ENCODE assay signal across 20 mouse cellular contexts in the genomic region with DNA sequence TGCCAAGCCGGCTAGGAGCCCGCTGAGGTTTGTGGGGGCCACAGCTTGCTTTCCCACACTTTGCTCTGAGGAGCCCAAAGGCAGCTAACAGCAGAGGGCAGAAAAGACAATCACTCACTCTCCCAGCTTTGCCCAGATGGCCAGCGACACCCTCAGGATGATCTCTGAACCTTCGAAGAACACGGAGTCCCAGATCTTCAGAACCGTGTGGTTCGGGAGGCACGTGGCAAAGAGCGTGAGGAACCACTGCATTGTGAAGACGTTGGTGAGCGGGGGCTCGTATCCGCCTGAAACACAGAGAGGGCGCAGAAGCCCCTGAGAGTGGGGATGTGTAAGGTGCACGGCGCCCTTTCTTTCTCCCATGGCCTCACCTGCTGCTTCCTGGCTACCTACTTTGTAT. TPM values are rescaled to one million over a fixed set of nuclear protein-coding genes. Genes with fewer than 3 reads are reported as not detected.
DNase-seq lines count a peak whose midpoint lies in the region; ATAC-seq and TF ChIP-seq lines count a peak whose summit lies in the region.
"Had no signal": no experiment of that assay in that cellular context is flagged by ENCODE, and none has a peak within 500 bp of the region (broad histone marks: within the 10 kb centered on the region; RNA-seq: fewer than 3 reads in every experiment).

No protein-coding gene starts in this region.

- H3K36me3 ChIP-seq in heart, embryonic 11.5 days (ENCODE audit: control insufficient read depth, insufficient read depth, low read length) = no peaks in the 10 kb centered on the region
- H3K36me3 ChIP-seq in liver, postnatal 0 days (replicated peaks; ENCODE audit: insufficient read depth, low read length) = no peaks in the 10 kb centered on the region
- H3K36me3 ChIP-seq in liver, embryonic 12.5 days = no peaks in the 10 kb centered on the region
- H3K36me3 ChIP-seq: heart, embryonic 10.5 days; kidney, embryonic 15.5 days; lung, embryonic 15.5 days had no signal

- peak overlapping the region; percentile 11; the same call in 1 of the 2 replicates for H3K4me2 ChIP-seq in heart, embryonic 11.5 days
- no peak overlapping the region for H3K4me2 ChIP-seq in liver, postnatal 0 days (ENCODE audit: low read depth, low read length)
- no peak overlapping the region for H3K4me2 ChIP-seq in liver, embryonic 12.5 days
- H3K4me2 ChIP-seq: hindbrain, embryonic 12.5 days; kidney, embryonic 15.5 days; lung, embryonic 15.5 days had no signal

- WGBS in heart, embryonic 11.5 days (ENCODE audit: insufficient replicate concordance) = 70% methylated on average over 16 of the region's 16 CpGs
- WGBS in liver, postnatal 0 days (ENCODE audit: insufficient replicate concordance) = 81% methylated on average over 16 of the region's 16 CpGs
- 61% methylated on average over 16 of the region's 16 CpGs for WGBS in liver, embryonic 12.5 days (ENCODE audit: insufficient replicate concordance)

- H3K9me3 ChIP-seq in heart, embryonic 11.5 days (replicated peaks; ENCODE audit: control insufficient read depth, low read length) = no peaks in the 10 kb centered on the region
- no peaks in the 10 kb centered on the region for H3K9me3 ChIP-seq in liver, postnatal 0 days (ENCODE audit: low read length)
- no peaks in the 10 kb centered on the region for H3K9me3 ChIP-seq in liver, embryonic 12.5 days (replicated peaks)
- H3K9me3 ChIP-seq: heart, embryonic 10.5 days; hindbrain, embryonic 12.5 days; kidney, embryonic 15.5 days; lung, embryonic 15.5 days had no signal

- intact Hi-C loops in heart, postnatal 36 days (cut with DNase I) = no loop called here
- intact Hi-C loops in gastrocnemius, postnatal 36 days (cut with DNase I) = no loop called here

- H3K27me3 ChIP-seq in heart, embryonic 11.5 days (ENCODE audit: control insufficient read depth, insufficient read depth, low read length) = 0 out of 2 replicates have a peak, but pooled peaks cover 2% of the 10 kb centered on the region
- H3K27me3 ChIP-seq in liver, postnatal 0 days (ENCODE audit: insufficient read depth, low read length) = no peaks in the 10 kb centered on the region
- H3K27me3 ChIP-seq in liver, embryonic 12.5 days (replicated peaks) = no peaks in the 10 kb centered on the region
- H3K27me3 ChIP-seq: hindbrain, embryonic 12.5 days; lung, embryonic 15.5 days had no signal

- DNase-seq in heart, postnatal 36 days = no peak
- no peak for DNase-seq in liver, postnatal 0 days
- DNase-seq in 416B (ENCODE audit: low read depth) = peak; percentile 44
- DNase-seq in brain, adult 2 months (ENCODE audit: low read depth, low spot score) = peak; percentile 55
- DNase-seq in gastrocnemius, postnatal 36 days = no peak
- DNase-seq: adrenal gland, adult 8-10 months; B cell, adult 2 months; cerebellum, postnatal 10 days; gastrocnemius, postnatal 25 days; heart, postnatal 10 days; liver; thymus, postnatal 4 days had no signal

- TF ChIP-seq EP300 in liver, postnatal 0 days (IDR thresholded peaks at IDR 0.05; ENCODE audit: low read depth) = no peak

- no peak overlapping the region for H3K27ac ChIP-seq in heart, embryonic 11.5 days (ENCODE audit: low read depth, low read length)
- no peak overlapping the region for H3K27ac ChIP-seq in liver, postnatal 0 days (ENCODE audit: low read depth)
- no peak overlapping the region for H3K27ac ChIP-seq in liver, embryonic 12.5 days
- H3K27ac ChIP-seq: heart, embryonic 10.5 days; hindbrain, embryonic 12.5 days; kidney, embryonic 15.5 days; lung, embryonic 15.5 days had no signal

- no peak overlapping the region for H3K4me3 ChIP-seq in heart, embryonic 11.5 days (ENCODE audit: low read depth, low read length)
- no peak overlapping the region for H3K4me3 ChIP-seq in liver, postnatal 0 days (ENCODE audit: low read depth, low read length)
- H3K4me3 ChIP-seq in liver, embryonic 12.5 days = no peak overlapping the region
- H3K4me3 ChIP-seq: heart, embryonic 10.5 days; hindbrain, embryonic 12.5 days; kidney, embryonic 15.5 days; lung, embryonic 15.5 days had no signal

- no peak for ATAC-seq in heart, embryonic 11.5 days (replicated peaks; ENCODE audit: insufficient number of reproducible peaks, low FRiP score, low TSS enrichment)
- no peak for ATAC-seq in liver, postnatal 0 days
- no peak for ATAC-seq in liver, embryonic 12.5 days
- ATAC-seq: forebrain, embryonic 16.5 days; midbrain, embryonic 16.5 days had no signal

- TF ChIP-seq CTCF in liver, postnatal 0 days (IDR thresholded peaks at IDR 0.05; ENCODE audit: low read depth) = peak; percentile 33

- no peak overlapping the region for H3K9ac ChIP-seq in heart, embryonic 11.5 days (ENCODE audit: low read depth, low read length)
- H3K9ac ChIP-seq in liver, postnatal 0 days (replicated peaks) = no peak overlapping the region
- H3K9ac ChIP-seq in liver, embryonic 12.5 days = no peak overlapping the region
- H3K9ac ChIP-seq: hindbrain, embryonic 12.5 days; kidney, embryonic 15.5 days; lung, embryonic 15.5 days had no signal

- H3K4me1 ChIP-seq in heart, embryonic 11.5 days (ENCODE audit: control insufficient read depth, insufficient read depth, low read length) = peaks cover 10% of the 10 kb centered on the region; the same call in 1 of the 2 replicates
- peaks cover 8% of the 10 kb centered on the region; the same call in 1 of the 2 replicates for H3K4me1 ChIP-seq in liver, postnatal 0 days (ENCODE audit: insufficient read depth)
- H3K4me1 ChIP-seq in liver, embryonic 12.5 days = 0 out of 2 replicates have a peak, but pooled peaks cover 3% of the 10 kb centered on the region

RNA-seq across cellular contexts. Expression of a gene that starts 56.6 kb away (rescaled TPM):
- 1.1 and 1.5 TPM in 2 replicates for polyA plus RNA-seq in heart, embryonic 11.5 days (2014; fragmentation: Nextera tagmentation; extraction: Ambion mirVana)
- 1 to 10 TPM; 2.8 to 3.0 TPM for total RNA-seq in heart, postnatal 36 days (2021)
- 0.75 and 1.4 TPM in 2 replicates for polyA plus RNA-seq in liver, postnatal 0 days (2015; fragmentation: Nextera tagmentation; extraction: Ambion mirVana)
- polyA plus RNA-seq in liver, embryonic 12.5 days (2016; fragmentation: Nextera tagmentation; extraction: Ambion mirVana) = 0.11 and 0.30 TPM in 2 replicates
- under 1 TPM; 0.42 to 0.46 TPM for total RNA-seq in gastrocnemius, postnatal 36 days (2021)

Comparison
In these comparisons a context has a peak if more than half of its experiments do, and no peak if none do; other contexts are left out.
1. DNase-seq: peak in 416B (single experiment) and brain, adult 2 months (single experiment); none in heart, postnatal 36 days (0 of 2), liver, postnatal 0 days (single experiment) and gastrocnemius, postnatal 36 days (0 of 2).